Mouse (Mus musculus) embryonic stem cell, embryonic (primary cell): ENCODE measurements around the gene Rbm47.

Experiments used
- CTCF ChIA-PET, 4 experiments: fragments of 300-600 bp in 2 of 4; fragments of 350-600 bp in 2 of 4; sonication (Branson Sonifier 250); formaldehyde crosslinking; loops; one replicate each; lab custom pipeline; 2022; ENCODE audit warnings: inconsistent platforms in 2 of 4; lab: Charles Lee
- POLR2A ChIA-PET, 4 experiments: fragments of 300-600 bp in 2 of 4; fragments of 350-600 bp in 2 of 4; sonication (Branson Sonifier 250); formaldehyde crosslinking; loops; one replicate each; lab custom pipeline; 2022; ENCODE audit warnings: antibody characterized with exemption in 4 of 4, inconsistent platforms in 1 of 4; lab: Charles Lee

The Rbm47 gene

DNA sequence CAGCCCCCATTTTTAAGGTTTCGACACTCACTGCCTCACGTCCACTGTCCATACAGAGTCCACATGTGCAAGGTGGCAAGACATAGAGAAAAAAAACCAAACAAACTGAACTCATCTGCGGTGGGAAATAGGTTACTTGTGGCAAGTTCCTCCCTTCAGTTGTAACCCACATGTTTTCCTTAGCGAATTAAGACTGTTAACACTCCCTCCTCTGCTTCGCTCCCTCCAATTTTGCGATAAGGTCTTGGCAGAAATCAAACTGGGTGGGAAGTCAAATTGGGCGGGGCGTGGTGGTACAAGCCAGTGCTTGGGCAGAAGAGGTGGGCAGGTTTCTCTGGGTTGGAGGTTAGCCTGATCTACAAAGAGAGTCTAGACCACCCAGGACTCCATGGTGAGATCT, 101.2 kb downstream of the Rbm47 start:
- CTCF ChIA-PET = no interaction called here
- POLR2A ChIA-PET = no interaction called here

DNA sequence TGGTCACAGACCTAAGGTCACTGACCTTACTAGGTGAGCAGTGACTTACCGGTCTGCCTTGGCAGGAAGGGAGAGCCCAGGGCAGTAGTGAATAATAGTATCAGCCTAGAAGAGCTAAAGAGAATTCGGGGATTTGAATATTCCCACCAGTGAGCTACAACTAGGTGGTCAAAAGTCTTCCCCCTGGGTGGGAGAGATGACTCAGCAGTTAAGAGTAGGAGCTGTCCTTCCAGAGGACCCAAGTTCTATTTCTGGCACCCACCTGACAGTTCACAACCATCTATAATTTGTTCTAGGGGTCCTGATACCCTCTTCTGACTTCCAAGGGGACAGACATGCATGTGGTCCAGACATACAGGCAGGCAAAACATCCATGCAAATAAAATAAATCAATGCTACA, 102.6 kb downstream of the Rbm47 start:
- CTCF ChIA-PET = interaction anchor here in 3 of 4 experiments (0.6 to 1.7 kb wide), 6 partner anchors 9 to 115 kb away, joined by 3 to 8 read pairs (median 3); no protein-coding TSS in a partner anchor

DNA sequence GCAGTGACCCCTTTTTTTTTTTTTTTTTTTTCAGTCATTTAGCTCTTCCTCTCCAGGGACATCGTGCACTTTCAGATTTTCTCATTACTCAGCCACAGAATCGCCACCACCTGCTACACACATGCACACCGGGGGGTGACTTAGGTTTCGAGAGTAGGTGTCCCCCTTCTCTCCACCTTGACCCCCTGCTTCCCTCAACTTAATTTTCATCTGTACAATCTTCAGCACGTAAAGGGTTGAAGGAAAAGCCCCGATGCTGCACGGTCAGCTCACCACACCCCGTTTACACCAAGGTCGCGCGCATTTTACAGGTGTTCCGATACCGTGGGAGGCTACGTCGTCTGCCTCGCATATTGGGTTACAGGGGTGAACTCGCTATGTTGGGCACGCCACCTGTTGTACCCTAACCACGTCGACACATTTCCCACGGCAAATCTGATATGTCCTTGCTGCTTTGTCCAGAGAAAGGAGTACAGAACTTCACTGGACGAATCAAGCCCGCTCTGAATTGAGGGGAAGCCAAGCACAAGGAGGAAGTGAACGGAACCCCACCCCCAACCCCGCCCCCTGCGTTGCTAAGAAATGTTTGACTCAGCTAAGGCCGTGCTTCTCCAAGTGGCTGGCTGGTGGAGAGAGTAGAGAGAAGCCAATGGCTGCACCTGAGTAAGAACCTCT, 103.3 kb downstream of the Rbm47 start:
- POLR2A ChIA-PET = interaction anchor here in 2 of 4 experiments (0.6 to 2.9 kb wide), 17 partner anchors 8 to 643 kb away, joined by 3 to 10 read pairs (median 4); no protein-coding TSS in a partner anchor
- CTCF ChIA-PET = interaction anchor here (0.6 to 3.0 kb wide), 11 partner anchors 10 to 114 kb away, joined by 3 to 15 read pairs (median 4); no protein-coding TSS in a partner anchor

More for the DNA sequence above, 102.6 kb downstream of the Rbm47 start:
- POLR2A ChIA-PET = interaction anchor here in 3 of 4 experiments (0.6 to 2.8 kb wide), 9 partner anchors 11 to 337 kb away, joined by 3 to 10 read pairs (median 3); no protein-coding TSS in a partner anchor

DNA sequence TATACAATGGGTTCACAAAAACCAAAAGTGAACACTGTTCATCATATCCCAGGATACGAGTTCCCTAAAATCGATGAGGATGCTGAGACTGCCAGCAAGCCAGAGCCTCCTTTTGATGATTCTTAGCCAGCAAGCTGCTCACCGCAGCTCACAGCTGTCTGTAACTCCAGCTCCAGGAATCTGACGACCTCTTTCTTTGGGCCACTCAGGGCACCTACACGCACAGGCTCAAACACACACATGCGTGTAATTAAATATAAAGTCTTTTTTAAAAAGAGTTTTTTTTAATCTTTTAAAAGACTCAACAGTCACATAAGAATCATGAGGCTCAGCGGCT, 103.8 kb downstream of the Rbm47 start:
- CTCF ChIA-PET = interaction anchor here (0.5 to 3.0 kb wide), 13 partner anchors 8 to 554 kb away, joined by 3 to 15 read pairs (median 4); no protein-coding TSS in a partner anchor
- POLR2A ChIA-PET = interaction anchor here in 3 of 4 experiments (0.6 to 2.9 kb wide), 16 partner anchors 8 to 644 kb away, joined by 3 to 10 read pairs (median 4); no protein-coding TSS in a partner anchor

DNA sequence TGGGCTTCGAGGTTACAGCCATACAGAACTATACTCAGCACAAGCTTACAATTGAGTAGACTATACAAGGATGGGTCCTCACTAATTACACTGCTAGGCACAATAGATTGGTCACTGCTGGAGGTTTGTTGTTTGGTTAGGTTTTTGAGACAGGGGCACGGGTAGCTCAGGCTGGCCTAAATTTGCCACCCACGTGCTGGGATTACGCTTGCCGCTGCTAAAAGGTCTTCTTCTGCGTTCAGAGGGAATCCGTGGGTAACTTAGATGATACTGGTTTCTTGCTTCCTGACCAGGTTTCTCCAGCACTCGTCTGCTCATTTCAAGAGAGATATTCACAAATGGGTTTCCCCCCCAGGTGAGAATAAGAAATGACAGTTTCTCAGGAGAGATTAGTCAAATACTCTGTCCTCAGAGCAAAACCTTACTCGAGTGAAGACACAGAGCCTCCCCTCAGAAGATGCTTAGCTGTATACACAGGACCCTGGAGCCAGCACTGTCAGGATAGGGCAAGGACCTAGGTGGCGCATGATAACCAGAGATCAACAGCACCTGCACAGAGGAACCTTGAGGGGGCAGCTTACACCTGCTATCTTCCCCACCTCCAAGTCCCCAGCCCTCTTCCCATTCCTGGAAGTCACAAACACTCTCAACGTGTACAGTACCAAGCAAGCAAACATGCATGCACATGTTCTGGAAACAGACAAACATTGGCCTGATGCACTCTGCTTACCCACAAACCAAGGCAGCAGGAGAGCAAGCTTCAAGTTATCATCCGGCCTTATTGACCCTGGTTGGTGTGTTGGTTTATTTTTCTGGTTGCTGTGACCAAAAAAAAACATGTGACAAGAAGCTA, 104.6 kb downstream of the Rbm47 start:
- CTCF ChIA-PET = interaction anchor here (0.5 to 3.0 kb wide), 13 partner anchors 8 to 554 kb away, joined by 3 to 15 read pairs (median 3); no protein-coding TSS in a partner anchor
- POLR2A ChIA-PET = interaction anchor here in 3 of 4 experiments (0.6 to 2.9 kb wide), 14 partner anchors 9 to 645 kb away, joined by 3 to 10 read pairs (median 4); no protein-coding TSS in a partner anchor

DNA sequence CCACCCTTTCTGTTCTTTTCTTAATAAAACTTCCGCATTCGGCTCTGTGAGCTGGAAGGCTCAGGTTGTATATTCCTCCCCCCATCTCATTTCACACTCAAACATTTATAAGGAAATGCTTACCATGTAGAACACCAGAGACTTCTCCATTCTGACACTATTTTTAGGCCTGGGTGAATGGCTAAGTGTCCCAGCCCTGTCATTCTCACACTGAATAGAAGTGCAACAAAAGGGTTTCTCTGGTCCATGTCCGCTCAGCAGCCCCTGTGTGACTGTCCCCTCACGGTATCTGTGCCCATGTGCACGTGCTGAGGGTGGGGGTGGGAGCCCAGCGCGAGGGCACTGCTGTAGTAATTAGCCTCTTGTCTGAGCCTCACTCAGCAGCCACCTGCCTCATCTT, 105.7 kb downstream of the Rbm47 start:
- CTCF ChIA-PET = interaction anchor here in 1 of 4 experiments (3.0 kb wide), 1 partner anchor 11 kb away, joined by 15 read pairs; no protein-coding TSS in a partner anchor
- POLR2A ChIA-PET = interaction anchor here in 2 of 4 experiments (0.8 to 2.9 kb wide), 4 partner anchors 10 to 76 kb away, joined by 3 to 10 read pairs (median 6); no protein-coding TSS in a partner anchor

DNA sequence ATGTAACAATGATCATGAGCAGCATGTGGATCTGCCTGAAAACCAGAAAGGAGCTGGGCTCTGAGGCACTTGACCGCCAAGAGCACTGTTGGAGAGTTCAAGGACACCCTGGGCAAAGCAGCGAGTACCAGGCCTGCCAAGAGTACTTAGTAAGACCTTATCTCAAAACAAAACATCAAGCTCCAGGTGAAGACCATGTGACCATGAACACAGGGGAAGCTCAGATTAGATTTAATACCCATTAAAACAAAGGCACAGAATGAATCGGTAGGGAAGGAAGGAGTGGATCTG, 110.0 kb downstream of the Rbm47 start:
- ChIA-PET POLR2A (interaction anchor here in 2 of 4 experiments (0.6 to 1.7 kb wide), 6 partner anchors 10 to 613 kb away, joined by 3 to 6 read pairs (median 5); partner anchors contain the start of gene Uchl1 (in 1 of the 2)), CTCF (interaction anchor here in 2 of 4 experiments (0.6 to 1.4 kb wide), 3 partner anchors 20 to 380 kb away, joined by 3 read pairs; no protein-coding TSS in a partner anchor)

DNA sequence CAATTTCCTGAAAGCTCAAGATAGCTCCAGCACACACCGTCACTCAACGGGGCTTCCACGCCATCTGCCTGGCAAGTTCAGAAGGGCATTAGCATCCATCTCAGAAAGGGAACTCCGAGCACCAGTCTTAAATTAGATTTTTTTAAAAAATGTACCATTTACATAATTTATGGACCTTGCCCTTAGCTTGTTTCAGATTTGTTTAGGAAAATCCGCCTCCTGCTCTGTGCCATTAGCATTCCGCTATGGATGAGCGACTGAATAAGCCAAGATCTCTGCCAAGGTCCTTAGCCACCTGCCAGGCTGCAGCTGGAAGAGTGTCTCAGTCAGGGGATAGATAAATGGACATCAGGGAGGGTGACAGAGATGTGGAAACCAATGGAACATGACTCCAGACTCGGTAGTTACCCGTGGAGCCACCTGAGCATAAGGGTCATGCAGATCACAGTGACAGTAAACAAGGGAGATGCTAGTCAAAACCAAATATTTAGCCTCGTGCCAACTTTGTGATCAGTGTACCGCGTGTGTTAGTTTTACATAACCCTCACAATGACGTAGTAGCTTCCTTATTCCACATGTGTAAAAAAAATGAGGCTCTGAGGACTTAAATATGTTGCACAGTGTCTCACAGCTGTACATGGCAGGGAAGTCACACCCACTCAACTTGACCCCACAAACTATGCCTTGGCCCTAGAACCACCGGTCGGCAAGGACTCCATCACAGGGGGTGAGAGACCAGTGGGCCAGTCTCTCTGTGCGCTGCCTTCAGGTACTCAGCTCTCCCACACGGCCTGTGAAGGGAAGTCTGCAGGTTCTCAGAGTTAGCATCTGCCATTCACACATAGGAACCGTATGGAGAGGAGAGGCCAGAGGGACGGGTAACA, 110.6 kb downstream of the Rbm47 start:
- ChIA-PET POLR2A (interaction anchor here in 2 of 4 experiments (0.6 to 1.7 kb wide), 6 partner anchors 10 to 614 kb away, joined by 3 to 6 read pairs (median 5); partner anchors contain the start of gene Uchl1 (in 1 of the 2)), CTCF (interaction anchor here in 3 of 4 experiments (0.5 to 1.4 kb wide), 4 partner anchors 21 to 379 kb away, joined by 3 to 4 read pairs (median 3); no protein-coding TSS in a partner anchor)

DNA sequence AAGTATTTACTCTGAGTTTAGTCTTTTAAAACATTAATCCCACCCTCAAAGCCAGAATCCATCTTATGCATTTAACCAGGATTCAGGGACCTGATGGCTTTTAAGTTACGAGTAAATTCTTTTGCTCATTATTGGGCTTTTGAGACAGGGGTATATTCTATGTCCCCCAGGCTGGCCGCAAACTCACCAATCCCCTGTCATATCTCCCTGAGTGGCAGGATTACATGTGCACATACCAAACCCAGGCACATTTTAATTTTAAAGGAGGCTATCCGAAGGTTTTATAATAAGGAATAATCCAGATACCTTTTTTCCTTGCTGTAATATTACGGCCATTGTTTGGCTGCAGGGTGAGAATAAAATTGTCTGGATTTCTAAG, 111.3 kb downstream of the Rbm47 start:
- ChIA-PET CTCF (interaction anchor here in 1 of 4 experiments (0.5 kb wide), 1 partner anchor 169 kb away, joined by 4 read pairs; no protein-coding TSS in a partner anchor), POLR2A (no interaction called here)

DNA sequence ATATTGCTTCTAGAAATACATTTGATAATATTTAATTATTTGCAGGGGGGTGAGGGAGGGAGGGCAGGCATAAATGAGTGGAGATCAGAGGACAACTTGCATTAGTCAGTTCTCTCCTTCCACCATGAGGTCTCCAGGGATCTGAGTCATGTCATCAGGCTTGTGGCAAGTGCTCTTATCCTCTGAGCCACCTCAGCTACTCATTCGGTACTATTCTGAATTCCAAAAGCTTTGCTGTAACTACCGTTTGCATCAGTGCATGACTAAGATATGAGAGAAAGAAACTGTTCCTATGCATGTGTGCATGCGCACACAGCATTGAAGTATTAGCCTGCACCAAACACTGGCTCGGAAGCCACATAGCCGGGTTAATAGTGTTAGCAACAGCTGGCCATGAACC, 114.1 kb downstream of the Rbm47 start:
- POLR2A ChIA-PET = interaction anchor here in 1 of 4 experiments (0.6 kb wide), 1 partner anchor 123 kb away, joined by 4 read pairs; no protein-coding TSS in a partner anchor
- CTCF ChIA-PET = interaction anchor here in 1 of 4 experiments (0.9 kb wide), 1 partner anchor 128 kb away, joined by 4 read pairs; no protein-coding TSS in a partner anchor

DNA sequence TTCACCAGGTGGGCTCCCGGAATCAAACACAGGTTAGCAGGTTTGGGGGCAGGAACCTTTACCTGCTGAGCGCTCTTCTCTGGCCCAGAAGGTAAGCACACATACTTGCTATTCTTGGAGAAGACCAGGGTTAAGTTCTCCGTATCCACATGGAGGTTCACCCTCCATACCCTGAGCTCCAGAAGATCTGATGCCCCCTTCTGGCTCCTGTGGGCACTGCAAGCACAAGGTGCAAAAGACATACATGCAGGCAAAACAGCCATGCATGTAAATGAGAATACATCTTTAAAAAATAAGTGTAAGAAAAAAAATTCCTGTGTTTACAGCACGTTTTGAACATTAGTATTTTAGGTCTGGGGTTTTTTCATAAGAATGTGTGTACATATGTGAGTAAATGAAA, 116.2 kb downstream of the Rbm47 start:
- ChIA-PET POLR2A (interaction anchor here in 3 of 4 experiments (0.7 to 2.2 kb wide), 13 partner anchors 13 to 619 kb away, joined by 3 to 7 read pairs (median 3); partner anchors contain the start of gene Uchl1 (in 1 of the 3)), CTCF (interaction anchor here (0.6 to 2.7 kb wide), 33 partner anchors 10 to 207 kb away, joined by 3 to 15 read pairs (median 4); no protein-coding TSS in a partner anchor)

DNA sequence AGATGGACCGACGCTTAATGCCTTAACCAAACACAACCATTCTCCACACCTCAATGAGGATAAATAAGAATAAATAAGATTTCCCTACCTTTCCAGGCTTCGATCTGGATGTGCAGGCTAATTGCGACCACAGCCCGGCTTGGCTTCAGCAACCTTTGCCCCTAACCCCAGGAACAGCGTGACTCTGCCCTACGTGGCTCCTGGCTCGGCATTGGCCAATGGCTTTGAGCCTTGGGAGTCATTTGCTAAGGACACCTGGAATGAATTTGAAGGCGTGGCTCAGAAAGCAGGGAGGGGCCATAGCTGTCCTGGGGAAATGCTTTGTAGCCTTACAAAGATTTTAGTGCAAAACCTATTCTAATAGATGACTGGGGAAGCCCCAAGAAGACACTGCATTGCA, 118.5 kb downstream of the Rbm47 start:
- POLR2A ChIA-PET = interaction anchor here in 2 of 4 experiments (0.5 to 1.3 kb wide), 3 partner anchors 20 to 1077 kb away, joined by 3 read pairs; no protein-coding TSS in a partner anchor
- CTCF ChIA-PET = interaction anchor here in 2 of 4 experiments (0.5 to 1.4 kb wide), 2 partner anchors 86 to 168 kb away, joined by 3 to 5 read pairs; no protein-coding TSS in a partner anchor

DNA sequence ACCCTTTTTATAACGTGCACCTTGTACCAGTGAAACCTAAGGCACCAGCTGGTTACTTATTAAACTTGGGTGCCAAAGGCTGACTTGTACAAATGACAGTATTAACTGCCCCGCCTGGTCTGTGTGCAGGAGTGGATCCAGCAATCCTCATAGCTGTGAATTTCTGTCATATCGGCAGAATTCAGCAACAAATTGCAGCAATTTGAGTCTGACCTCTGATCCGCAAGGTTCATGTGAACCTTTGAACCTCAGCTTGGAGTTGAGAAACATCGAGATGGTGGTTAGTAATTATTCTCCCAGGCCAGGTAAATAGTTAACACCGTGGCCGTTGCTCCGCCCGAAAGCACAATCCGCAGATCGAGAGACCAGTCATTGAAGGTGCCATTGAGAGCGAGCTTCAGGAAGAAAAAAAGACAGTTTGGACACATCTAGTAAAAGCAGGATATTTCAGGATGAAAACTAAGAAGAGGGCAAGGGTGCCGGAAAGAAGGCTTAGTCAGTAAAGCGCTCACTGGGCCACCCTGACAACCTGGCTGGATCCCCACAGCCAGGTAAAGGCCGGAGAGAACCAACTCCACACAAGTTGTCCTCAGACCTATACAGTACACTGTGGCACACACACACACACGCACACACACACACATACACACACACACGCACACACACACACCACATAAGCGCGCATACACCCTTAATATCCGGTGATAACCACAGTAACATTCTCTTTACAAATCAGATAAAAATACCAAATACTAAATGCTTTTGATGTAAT, 120.0 kb downstream of the Rbm47 start:
- POLR2A ChIA-PET = interaction anchor here in 2 of 4 experiments (0.6 to 1.8 kb wide), 6 partner anchors 10 to 37 kb away, joined by 3 to 5 read pairs (median 4); no protein-coding TSS in a partner anchor
- CTCF ChIA-PET = interaction anchor here in 1 of 4 experiments (1.4 kb wide), 1 partner anchor 85 kb away, joined by 3 read pairs; no protein-coding TSS in a partner anchor

DNA sequence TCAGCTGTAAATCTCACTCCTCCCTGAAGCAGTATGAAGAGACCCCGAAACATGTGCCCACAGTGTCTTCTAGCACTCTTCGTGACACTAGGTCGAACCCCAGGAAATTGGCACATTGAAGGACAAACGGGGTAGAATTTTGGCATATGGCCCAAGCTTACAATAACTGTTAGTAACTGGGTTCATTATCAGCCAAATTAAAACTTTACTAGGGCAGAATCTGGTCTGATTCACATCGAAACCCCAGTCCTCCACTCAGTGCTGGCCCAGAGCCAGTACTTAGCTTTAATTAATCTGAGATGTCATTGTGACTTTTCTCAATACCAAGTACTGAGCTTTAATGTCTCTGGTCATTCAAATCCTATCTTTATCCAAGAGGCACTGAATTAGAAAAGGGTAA, 122.1 kb downstream of the Rbm47 start:
- CTCF ChIA-PET = interaction anchor here in 2 of 4 experiments (0.8 kb wide), 2 partner anchors 15 to 131 kb away, joined by 3 read pairs; no protein-coding TSS in a partner anchor
- POLR2A ChIA-PET = interaction anchor here in 3 of 4 experiments (0.6 to 1.7 kb wide), 4 partner anchors 277 to 724 kb away, joined by 3 to 8 read pairs (median 3); no protein-coding TSS in a partner anchor

DNA sequence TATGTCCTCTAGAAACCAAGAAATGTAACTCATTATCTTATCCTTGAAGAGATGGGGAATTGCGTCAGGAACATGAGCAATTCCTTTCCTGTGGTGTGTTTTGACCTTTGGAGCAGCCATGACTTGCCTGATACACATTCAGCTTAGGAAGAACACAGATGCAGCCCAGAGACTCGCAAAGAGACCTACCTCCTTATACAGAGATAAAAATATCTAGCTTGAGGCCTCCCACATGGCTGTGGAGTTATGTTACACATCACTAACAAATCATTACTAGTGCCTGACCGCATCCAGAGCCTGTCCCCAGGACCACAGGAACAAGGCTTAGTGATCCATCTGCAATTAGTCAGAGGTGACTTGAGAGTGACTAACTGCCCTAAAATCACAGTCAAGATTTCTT, 126.6 kb downstream of the Rbm47 start:
- POLR2A ChIA-PET = interaction anchor here in 2 of 4 experiments (0.7 kb wide), 2 partner anchors 28 to 38 kb away, joined by 3 to 4 read pairs; no protein-coding TSS in a partner anchor

DNA sequence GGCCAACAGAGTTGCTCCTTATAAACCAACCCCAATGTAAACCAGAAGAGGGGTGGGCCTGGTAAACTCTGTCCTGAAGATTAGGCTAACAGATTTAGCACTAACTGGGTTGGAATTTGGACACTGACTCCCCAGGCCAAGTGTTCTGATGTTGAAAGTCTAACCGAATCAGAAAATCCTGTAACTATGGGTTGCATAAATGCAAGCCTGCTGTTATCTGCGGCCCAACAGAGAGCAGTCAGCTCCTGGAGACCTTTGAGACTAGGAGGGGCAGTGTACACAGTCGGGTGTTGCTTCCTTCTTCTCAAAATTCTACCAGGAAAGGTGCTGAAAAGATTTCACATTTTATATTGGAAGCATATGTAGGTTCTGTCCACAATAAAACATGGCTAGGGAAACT, 129.0 kb downstream of the Rbm47 start:
- ChIA-PET CTCF (no interaction called here), POLR2A (interaction anchor here in 1 of 4 experiments (1.2 kb wide), 1 partner anchor 14 kb away, joined by 3 read pairs; no protein-coding TSS in a partner anchor)

More for the DNA sequence above, 126.6 kb downstream of the Rbm47 start:
- CTCF ChIA-PET = interaction anchor here in 1 of 4 experiments (0.6 kb wide), 1 partner anchor 10 kb away, joined by 3 read pairs; no protein-coding TSS in a partner anchor
